Mouse (Mus musculus) C2C12 (cell line): ENCODE results near the gene Frmd4b.

Experiments used
- CTCF ChIP-seq: IDR thresholded peaks from one replicate; pipeline ENCODE4 v1.5.1; 2011; ENCODE audit not compliant: control insufficient read depth, insufficient read depth, insufficient read length
- MAX ChIP-seq: IDR thresholded peaks from one replicate; pipeline ENCODE4 v1.6.1; 2011; ENCODE audit warnings: mild to moderate bottlenecking, control low read depth

DNA sequence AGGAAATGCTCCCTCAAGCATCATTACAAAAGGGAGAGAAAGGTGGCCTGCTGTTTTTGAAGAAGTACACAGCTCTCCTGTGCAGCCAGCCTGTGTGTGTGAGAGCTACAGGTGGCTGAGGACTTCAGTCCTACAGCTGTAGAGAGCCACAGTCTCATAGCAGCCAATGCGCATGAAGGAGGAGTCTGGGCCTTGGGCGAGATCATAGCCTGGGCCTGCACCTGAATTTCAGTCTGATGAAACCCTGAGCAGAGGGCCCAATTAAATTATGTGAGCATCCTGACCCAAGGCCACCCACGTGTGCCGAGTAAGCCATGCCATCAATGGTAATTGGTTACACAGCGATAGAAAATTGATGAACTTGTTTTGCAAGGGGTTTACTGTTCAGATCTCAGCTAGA is 100.4 kb downstream of the Frmd4b start:
- TF ChIP-seq CTCF (no peak), MAX (no peak)
